Mouse (Mus musculus) midbrain, embryonic 12.5 days (tissue): ENCODE data around the gene Aqp5. TPM values are rescaled to one million over a fixed set of nuclear protein-coding genes. Genes with fewer than 3 reads are reported as not detected.

Experiments used
- polyA plus RNA-seq: library from polyadenylated mRNA; unstranded; fragments of >200 nt; fragmentation: Nextera tagmentation; extraction: Ambion mirVana; gene quantifications from 2 replicates; pipeline ENCODE4 v1.2.1, GENCODE M21; 2016

Aqp5 gene
- polyA plus RNA-seq, 1 experiment from 2014 or later = 0.50 TPM

Other genes starting within 250 kb of the Aqp5 start
- gene Fmnl3, start 220.3 kb upstream of the Aqp5 start, polyA plus RNA-seq = 15.1 and 16.4 TPM in 2 replicates
- 251 and 255 TPM in 2 replicates for gene Tmbim6, start 197.9 kb upstream of the Aqp5 start, polyA plus RNA-seq
- gene Nckap5l, start 133.0 kb upstream of the Aqp5 start, polyA plus RNA-seq = 12.9 and 15.8 TPM in 2 replicates
- gene Bcdin3d, start 116.1 kb upstream of the Aqp5 start, polyA plus RNA-seq = 19.9 and 20.1 TPM in 2 replicates
- 2.0 and 3.1 TPM in 2 replicates for gene Faim2, start 62.6 kb upstream of the Aqp5 start, polyA plus RNA-seq
- gene Aqp2, start 11.7 kb upstream of the Aqp5 start, polyA plus RNA-seq = not detected in 2 replicates
- gene Aqp6, start 10.6 kb downstream of the Aqp5 start, polyA plus RNA-seq = 0.20 TPM in 1 of 2 replicates, not detected in the other
- gene Racgap1, start 60.9 kb downstream of the Aqp5 start, polyA plus RNA-seq = 223 TPM in 2 replicates
- gene Asic1, start 79.6 kb downstream of the Aqp5 start, polyA plus RNA-seq = 36.0 and 43.7 TPM in 2 replicates
- 141 and 157 TPM in 2 replicates for gene Smarcd1, start 111.3 kb downstream of the Aqp5 start, polyA plus RNA-seq
- not detected in 2 replicates for gene Gm17349, start 114.7 kb downstream of the Aqp5 start, polyA plus RNA-seq
- gene Gpd1, start 126.7 kb downstream of the Aqp5 start, polyA plus RNA-seq = 0.75 and 0.96 TPM in 2 replicates
- 156 and 164 TPM in 2 replicates for gene Cox14, start 134.8 kb downstream of the Aqp5 start, polyA plus RNA-seq
- 57.4 and 59.6 TPM in 2 replicates for gene Cers5, start 182.1 kb downstream of the Aqp5 start, polyA plus RNA-seq